Mouse (Mus musculus): ENCODE data around the gene 4930451I11Rik.

Gene 4930451I11Rik

GRCm38 (mm10) chr7:126780971-126781635 lies 50.3 kb downstream of the 4930451I11Rik start, which contains the start of gene Tbx6:
Gene Tbx6 (plus strand): TSS chr7:126781483.
- DNase-seq (ENCODE audit: low read depth, low spot score) = no peak
